Mouse (Mus musculus) G1E (cell line): ENCODE data around the gene Wdr11.

Source experiments
- CTCF ChIP-seq: IDR thresholded peaks from 2 replicates; pipeline ENCODE4 v1.5.1; 2012; ENCODE audit warnings: low read depth, low read length, inconsistent platforms, mixed read lengths
- GATA1 ChIP-seq: IDR thresholded peaks from 2 replicates; pipeline ENCODE4 v1.6.1; 2012; ENCODE audit warnings: borderline replicate concordance, low read length, inconsistent platforms, mixed read lengths
- TAL1 ChIP-seq: conservative IDR thresholded peaks from 2 replicates; pipeline ENCODE4 v1.6.1; 2012; ENCODE audit warnings: low read depth, low read length, inconsistent platforms, mixed read lengths

DNA sequence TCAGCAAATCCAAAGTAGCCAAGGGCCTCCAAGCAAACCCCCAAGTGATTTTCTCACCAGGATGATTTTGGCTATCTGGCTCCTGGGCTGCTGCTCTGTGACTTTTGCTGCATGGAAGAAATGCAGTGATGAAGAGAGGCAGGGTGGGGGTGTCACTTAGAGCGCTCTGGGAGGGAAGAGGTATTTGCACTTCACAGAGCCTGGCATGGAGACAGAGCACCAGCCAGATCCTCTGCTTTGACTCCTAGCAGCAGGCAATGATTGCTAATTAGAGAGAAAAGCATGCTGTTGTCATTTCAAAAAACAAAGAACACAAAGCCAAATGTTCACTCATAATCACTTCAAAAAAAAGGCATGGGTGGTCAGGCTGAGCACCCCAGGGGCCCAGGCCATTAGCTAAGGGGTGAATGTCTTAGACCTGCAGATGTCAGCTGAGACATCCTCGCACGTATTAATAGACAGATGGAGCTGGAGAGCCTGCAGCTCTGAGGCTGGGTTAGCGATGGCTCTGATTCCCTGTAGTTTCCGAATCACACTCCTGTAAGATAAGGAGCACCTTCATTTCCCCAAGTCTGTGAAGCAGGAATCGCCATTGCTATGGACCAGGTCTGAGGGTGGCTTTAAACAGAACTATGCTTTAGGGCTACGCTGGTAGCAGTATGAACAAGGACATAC, 16.4 kb upstream of the Wdr11 start:
- TF ChIP-seq CTCF (no peak), TAL1 (no peak), GATA1 (no peak)
